Mouse (Mus musculus) liver, adult 2 months (tissue): ENCODE results near the gene Usp2.

Experiments
- CTCF ChIP-seq: fragments of 200-500 bp; IDR thresholded peaks from 2 replicates; pipeline ENCODE4 v1.5.1; 2011; ENCODE audit warnings: low read depth, low read length, control low read depth
- POLR2A ChIP-seq: fragments of 200-500 bp; IDR thresholded peaks from 2 replicates; pipeline ENCODE4 v1.6.1; 2011; ENCODE audit warnings: low read length, control low read depth; ENCODE audit not compliant: insufficient read depth; ENCODE audit errors: extremely low read depth

DNA sequence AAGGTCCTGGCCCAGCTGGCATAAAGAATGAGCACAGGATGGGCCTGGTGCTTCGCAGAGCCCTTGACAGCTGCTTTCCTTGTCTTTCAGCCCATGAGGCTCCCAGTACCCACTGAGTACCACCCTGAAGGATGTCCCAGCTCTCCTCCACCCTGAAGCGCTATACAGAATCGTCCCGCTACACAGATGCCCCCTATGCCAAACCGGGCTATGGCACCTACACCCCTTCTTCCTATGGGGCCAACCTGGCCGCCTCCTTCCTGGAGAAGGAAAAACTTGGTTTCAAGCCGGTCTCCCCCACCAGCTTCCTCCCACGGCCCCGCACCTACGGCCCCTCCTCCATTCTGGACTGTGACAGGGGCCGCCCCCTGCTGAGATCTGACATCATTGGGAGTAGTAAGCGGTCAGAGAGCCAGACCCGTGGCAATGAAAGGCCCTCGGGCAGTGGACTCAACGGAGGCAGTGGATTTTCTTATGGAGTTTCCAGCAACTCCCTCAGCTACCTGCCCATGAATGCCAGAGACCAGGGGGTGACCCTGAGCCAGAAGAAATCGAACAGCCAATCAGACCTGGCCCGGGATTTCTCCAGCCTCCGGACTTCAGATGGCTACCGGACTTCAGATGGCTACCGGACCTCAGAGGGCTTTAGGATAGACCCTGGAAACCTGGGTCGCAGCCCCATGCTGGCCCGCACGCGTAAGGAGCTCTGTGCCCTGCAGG lies 8.6 kb downstream of the Usp2 start:
- TF ChIP-seq CTCF = no peak
- no peak for TF ChIP-seq POLR2A
